Mouse (Mus musculus) E14TG2a.4 (cell line): ENCODE data around the gene Jam2.

Source experiments
- CTCF ChIP-seq: conservative IDR thresholded peaks from 2 replicates; pipeline ENCODE4 v1.5.1; 2014; ENCODE audit warnings: low read length
- NANOG ChIP-seq: IDR thresholded peaks from 2 replicates; pipeline ENCODE4 v1.6.1; 2014; ENCODE audit warnings: borderline replicate concordance, low read length, mixed read lengths
- POU5F1 ChIP-seq: IDR thresholded peaks from 2 replicates; pipeline ENCODE4 v1.6.1; 2014; ENCODE audit warnings: low read length, borderline replicate concordance

DNA sequence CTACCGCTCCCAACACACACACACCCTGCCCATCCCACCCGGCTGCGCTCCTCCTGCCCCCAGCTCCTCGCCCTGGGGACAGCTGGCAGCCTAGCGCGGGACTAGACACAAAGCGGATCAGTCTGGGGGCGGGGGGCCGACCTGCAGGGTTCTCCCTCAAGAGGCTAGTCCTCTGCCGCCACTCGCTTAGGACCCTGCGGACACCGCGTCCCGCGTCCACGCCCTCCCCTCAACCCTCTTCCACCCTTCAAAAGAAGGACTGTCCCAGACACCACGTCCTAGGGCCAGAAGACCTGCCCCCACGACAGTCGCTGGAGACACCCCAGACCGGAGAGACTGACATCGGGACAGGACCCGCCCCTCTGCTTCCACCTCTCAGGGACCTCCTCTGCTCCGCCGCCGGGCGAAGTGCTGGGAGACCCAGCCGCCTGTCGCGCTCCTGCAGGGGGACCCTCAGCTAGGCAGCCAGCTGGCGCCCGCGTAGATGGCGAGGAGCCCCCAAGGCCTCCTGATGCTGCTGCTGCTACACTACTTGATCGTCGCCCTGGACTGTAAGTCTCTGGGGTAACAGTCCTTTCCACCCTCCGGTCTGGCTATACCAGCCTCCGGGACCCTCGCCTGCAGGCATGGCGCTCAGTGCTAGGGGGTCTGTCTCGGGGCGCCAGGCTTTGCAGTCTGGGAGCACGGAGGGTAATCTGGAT is at the start of gene Jam2:
- no peak for TF ChIP-seq CTCF
- TF ChIP-seq POU5F1 = no peak
- no peak for TF ChIP-seq NANOG
